Mouse (Mus musculus): Measurements from ENCODE around the gene Epb41l2. TPM values are rescaled to one million over a fixed set of nuclear protein-coding genes. Genes with fewer than 3 reads are reported as not detected.

The Epb41l2 gene
- polyA plus RNA-seq, 1 experiment from 2014 or later: 33.8 TPM

- WGBS: 65% methylated on average over 10 of the region's 10 CpGs
- Histone ChIP-seq H3K27me3 (ENCODE audit: insufficient read depth, poor library complexity, severe bottlenecking) (no peaks in the 10 kb centered on the region), H3K4me3 (no peak overlapping the region), H3K36me3 (peaks cover 9% of the 10 kb centered on the region; the same call in 1 of the 2 replicates), H3K27ac (no peak overlapping the region), H3K4me1 (replicated peaks) (no peaks in the 10 kb centered on the region), H3K9me3 (no peaks in the 10 kb centered on the region)
- DNase-seq (ENCODE audit: low spot score): no peak
These were observed 139.9 kb downstream of the Epb41l2 start for GRCm38 (mm10) chr10:25499323-25500071.

- no peaks in the 10 kb centered on the region for H3K9me3 ChIP-seq
- DNase-seq (ENCODE audit: low spot score): no peak
- no peaks in the 10 kb centered on the region for H3K27me3 ChIP-seq (ENCODE audit: insufficient read depth, poor library complexity, severe bottlenecking)
- peaks cover 9% of the 10 kb centered on the region; the same call in 1 of the 2 replicates for H3K36me3 ChIP-seq
- 90% methylated on average over 5 of the region's 5 CpGs for WGBS
- H3K27ac ChIP-seq: no peak overlapping the region
- H3K4me3 ChIP-seq: no peak overlapping the region
- H3K4me1 ChIP-seq (replicated peaks): no peaks in the 10 kb centered on the region
These were observed 143.7 kb downstream of the Epb41l2 start for GRCm38 (mm10) chr10:25503250-25503649.

- Histone ChIP-seq H3K4me3 (no peak overlapping the region), H3K27ac (no peak overlapping the region), H3K4me1 (replicated peaks) (no peaks in the 10 kb centered on the region), H3K9me3 (no peaks in the 10 kb centered on the region), H3K27me3 (ENCODE audit: insufficient read depth, poor library complexity, severe bottlenecking) (no peaks in the 10 kb centered on the region), H3K36me3 (peaks cover 18% of the 10 kb centered on the region)
- no peak for DNase-seq (ENCODE audit: low spot score)
- 57% methylated on average over 1 of the region's 1 CpGs for WGBS
These were observed 154.2 kb downstream of the Epb41l2 start for GRCm38 (mm10) chr10:25513821-25514220.

GRCm38 (mm10) chr10:25519954-25520353 lies 160.4 kb downstream of the Epb41l2 start:
- Histone ChIP-seq H3K27me3 (ENCODE audit: insufficient read depth, poor library complexity, severe bottlenecking) (no peaks in the 10 kb centered on the region), H3K9me3 (no peaks in the 10 kb centered on the region), H3K4me3 (no peak overlapping the region), H3K36me3 (peaks cover 18% of the 10 kb centered on the region), H3K4me1 (replicated peaks) (no peaks in the 10 kb centered on the region), H3K27ac (no peak overlapping the region)
- DNase-seq (ENCODE audit: low spot score): no peak
- 69% methylated on average over 3 of the region's 3 CpGs for WGBS

- Histone ChIP-seq H3K9me3 (no peaks in the 10 kb centered on the region), H3K4me1 (replicated peaks) (no peaks in the 10 kb centered on the region), H3K36me3 (peaks cover 13% of the 10 kb centered on the region), H3K27ac (no peak overlapping the region), H3K4me3 (no peak overlapping the region), H3K27me3 (ENCODE audit: insufficient read depth, poor library complexity, severe bottlenecking) (no peaks in the 10 kb centered on the region)
- 90% methylated on average over 5 of the region's 5 CpGs for WGBS
- DNase-seq (ENCODE audit: low spot score): no peak
These were observed 160.8 kb downstream of the Epb41l2 start for GRCm38 (mm10) chr10:25520428-25520827.

GRCm38 (mm10) chr10:25523727-25524126 lies 164.1 kb downstream of the Epb41l2 start:
- WGBS: 80% methylated on average over 8 of the region's 8 CpGs
- H3K36me3 ChIP-seq: no peaks in the 10 kb centered on the region
- no peaks in the 10 kb centered on the region for H3K9me3 ChIP-seq
- no peak overlapping the region for H3K27ac ChIP-seq
- no peaks in the 10 kb centered on the region for H3K27me3 ChIP-seq (ENCODE audit: insufficient read depth, poor library complexity, severe bottlenecking)
- no peak overlapping the region for H3K4me3 ChIP-seq
- no peak for DNase-seq (ENCODE audit: low spot score)
- no peaks in the 10 kb centered on the region for H3K4me1 ChIP-seq (replicated peaks)

- 72% methylated on average over 4 of the region's 4 CpGs for WGBS
- DNase-seq (ENCODE audit: low spot score): no peak
These were observed 166.6 kb downstream of the Epb41l2 start for GRCm38 (mm10) chr10:25526156-25526555.

GRCm38 (mm10) chr10:25526622-25527021 lies 167.0 kb downstream of the Epb41l2 start:
- no peak overlapping the region for H3K4me3 ChIP-seq
- 92% methylated on average over 4 of the region's 4 CpGs for WGBS
- no peak for DNase-seq (ENCODE audit: low spot score)
- H3K4me1 ChIP-seq (replicated peaks): no peaks in the 10 kb centered on the region
- no peak overlapping the region for H3K27ac ChIP-seq
- H3K9me3 ChIP-seq: no peaks in the 10 kb centered on the region
- no peaks in the 10 kb centered on the region for H3K36me3 ChIP-seq
- H3K27me3 ChIP-seq (ENCODE audit: insufficient read depth, poor library complexity, severe bottlenecking): no peaks in the 10 kb centered on the region

More at GRCm38 (mm10) chr10:25526156-25526555, 166.6 kb downstream of the Epb41l2 start:
- no peaks in the 10 kb centered on the region for H3K27me3 ChIP-seq (ENCODE audit: insufficient read depth, poor library complexity, severe bottlenecking)
- H3K4me1 ChIP-seq (replicated peaks): no peaks in the 10 kb centered on the region
- no peaks in the 10 kb centered on the region for H3K36me3 ChIP-seq
- H3K27ac ChIP-seq: no peak overlapping the region
- no peak overlapping the region for H3K4me3 ChIP-seq
- H3K9me3 ChIP-seq: no peaks in the 10 kb centered on the region

GRCm38 (mm10) chr10:25527126-25527525 lies 167.5 kb downstream of the Epb41l2 start:
- no peaks in the 10 kb centered on the region for H3K27me3 ChIP-seq (ENCODE audit: insufficient read depth, poor library complexity, severe bottlenecking)
- H3K36me3 ChIP-seq: no peaks in the 10 kb centered on the region
- no peak overlapping the region for H3K27ac ChIP-seq
- H3K4me3 ChIP-seq: no peak overlapping the region
- no peak for DNase-seq (ENCODE audit: low spot score)
- 92% methylated on average over 3 of the region's 3 CpGs for WGBS
- no peaks in the 10 kb centered on the region for H3K9me3 ChIP-seq
- H3K4me1 ChIP-seq (replicated peaks): no peaks in the 10 kb centered on the region

GRCm38 (mm10) chr10:25531335-25531734 lies 171.7 kb downstream of the Epb41l2 start:
- 79% methylated on average over 13 of the region's 13 CpGs for WGBS
- Histone ChIP-seq H3K27me3 (ENCODE audit: insufficient read depth, poor library complexity, severe bottlenecking) (no peaks in the 10 kb centered on the region), H3K4me3 (no peak overlapping the region), H3K4me1 (replicated peaks) (no peaks in the 10 kb centered on the region), H3K9me3 (no peaks in the 10 kb centered on the region), H3K27ac (no peak overlapping the region), H3K36me3 (no peaks in the 10 kb centered on the region)
- no peak for DNase-seq (ENCODE audit: low spot score)

- Histone ChIP-seq H3K27ac (no peak overlapping the region), H3K36me3 (no peaks in the 10 kb centered on the region), H3K27me3 (ENCODE audit: insufficient read depth, poor library complexity, severe bottlenecking) (no peaks in the 10 kb centered on the region), H3K4me1 (replicated peaks) (no peaks in the 10 kb centered on the region), H3K9me3 (no peaks in the 10 kb centered on the region), H3K4me3 (no peak overlapping the region)
- WGBS: 81% methylated on average over 2 of the region's 2 CpGs
- DNase-seq (ENCODE audit: low spot score): no peak
These were observed 173.5 kb downstream of the Epb41l2 start for GRCm38 (mm10) chr10:25533105-25533504.

GRCm38 (mm10) chr10:25533513-25534246 lies 174.1 kb downstream of the Epb41l2 start:
- H3K27ac ChIP-seq: no peak overlapping the region
- no peaks in the 10 kb centered on the region for H3K36me3 ChIP-seq
- no peak overlapping the region for H3K4me3 ChIP-seq
- no peaks in the 10 kb centered on the region for H3K9me3 ChIP-seq
- WGBS: 91% methylated on average over 9 of the region's 9 CpGs
- H3K4me1 ChIP-seq (replicated peaks): no peaks in the 10 kb centered on the region
- H3K27me3 ChIP-seq (ENCODE audit: insufficient read depth, poor library complexity, severe bottlenecking): no peaks in the 10 kb centered on the region
- DNase-seq (ENCODE audit: low spot score): no peak

- H3K36me3 ChIP-seq: no peaks in the 10 kb centered on the region
- no peak overlapping the region for H3K4me3 ChIP-seq
- DNase-seq (ENCODE audit: low spot score): no peak
- H3K4me1 ChIP-seq (replicated peaks): no peaks in the 10 kb centered on the region
- no peak overlapping the region for H3K27ac ChIP-seq
- H3K27me3 ChIP-seq (ENCODE audit: insufficient read depth, poor library complexity, severe bottlenecking): no peaks in the 10 kb centered on the region
- no peaks in the 10 kb centered on the region for H3K9me3 ChIP-seq
- WGBS: 85% methylated on average over 5 of the region's 5 CpGs
These were observed 174.9 kb downstream of the Epb41l2 start for GRCm38 (mm10) chr10:25534467-25534866.
